Mouse (Mus musculus) intestine, embryonic 14.5 days (tissue): ENCODE results near the gene Gm35549. TPM values are rescaled to one million over a fixed set of nuclear protein-coding genes. Genes with fewer than 3 reads are reported as not detected.
"Not testable (repeated sequence)": the region's sequence is repeated elsewhere in the genome, so short reads cannot be mapped to it uniquely, and the experiment has no call there.

Experiments
- ATAC-seq: fragments of 200-750 bp; cut with Nextera tagmentation; replicated peaks from 2 replicates; pipeline ENCODE4 v1.8.0; 2017; ENCODE audit warnings: low read depth, moderate number of reproducible peaks, moderate TSS enrichment, moderate library complexity; ENCODE audit not compliant: low FRiP score, low TSS enrichment
- DNase-seq: peaks from one replicate; pipeline ENCODE4 v3.0.0-alpha.2; 2018; ENCODE audit warnings: low spot score
- H3K27ac ChIP-seq: fragments of 300-500 bp; sonication (generic); 2 replicates; pipeline ENCODE4 v1.5.1; 2014; ENCODE audit warnings: low read depth, mild to moderate bottlenecking, control low read depth
- H3K27me3 ChIP-seq: fragments of 300-500 bp; sonication (generic); replicated peaks from 2 replicates; pipeline ENCODE4 v1.6.1; 2014; ENCODE audit warnings: low read length, control low read depth; ENCODE audit not compliant: control insufficient read depth, insufficient read depth
- H3K36me3 ChIP-seq: fragments of 300-500 bp; sonication (generic); 2 replicates; pipeline ENCODE4 v1.6.1; 2014; ENCODE audit warnings: low read length, control low read depth; ENCODE audit not compliant: control insufficient read depth, insufficient read depth
- H3K4me1 ChIP-seq: fragments of 300-500 bp; sonication (generic); replicated peaks from 2 replicates; pipeline ENCODE4 v1.6.1; 2014; ENCODE audit warnings: low read length, control low read depth, mixed read lengths; ENCODE audit not compliant: control insufficient read depth, insufficient read depth
- H3K4me2 ChIP-seq: fragments of 300-500 bp; sonication (generic); 2 replicates; pipeline ENCODE4 v1.6.1; 2014; ENCODE audit warnings: low read length
- H3K4me3 ChIP-seq: fragments of 300-500 bp; sonication (generic); 2 replicates; pipeline ENCODE4 v1.5.1; 2014; ENCODE audit warnings: low read depth, low read length, control low read depth, mixed read lengths
- H3K9ac ChIP-seq: fragments of 300-500 bp; sonication (generic); 2 replicates; pipeline ENCODE4 v1.6.1; 2014; ENCODE audit warnings: mild to moderate bottlenecking, low read length
- H3K9me3 ChIP-seq: fragments of 300-500 bp; sonication (generic); 2 replicates; pipeline ENCODE4 v1.6.1; 2016; ENCODE audit warnings: low read length, control low read depth; ENCODE audit not compliant: control insufficient read depth
- WGBS: fragments of 180-500 bp; shearing (Covaris S2); extraction: QIAGEN DNeasy Blood & Tissue Kit; methylation state at CpG from one replicate; pipeline ENCODE4 v1.1.7; 2014; 5-methylcytosine and 5-hydroxymethylcytosine counted together
- polyA plus RNA-seq: library from polyadenylated mRNA; unstranded; fragments of >200 nt; fragmentation: Nextera tagmentation; extraction: Ambion mirVana; gene quantifications from 2 replicates; pipeline ENCODE4 v1.2.1, GENCODE M21; 2014

Gm35549 gene
- polyA plus RNA-seq, 1 experiment from 2014 or later: 0.32 TPM

DNA sequence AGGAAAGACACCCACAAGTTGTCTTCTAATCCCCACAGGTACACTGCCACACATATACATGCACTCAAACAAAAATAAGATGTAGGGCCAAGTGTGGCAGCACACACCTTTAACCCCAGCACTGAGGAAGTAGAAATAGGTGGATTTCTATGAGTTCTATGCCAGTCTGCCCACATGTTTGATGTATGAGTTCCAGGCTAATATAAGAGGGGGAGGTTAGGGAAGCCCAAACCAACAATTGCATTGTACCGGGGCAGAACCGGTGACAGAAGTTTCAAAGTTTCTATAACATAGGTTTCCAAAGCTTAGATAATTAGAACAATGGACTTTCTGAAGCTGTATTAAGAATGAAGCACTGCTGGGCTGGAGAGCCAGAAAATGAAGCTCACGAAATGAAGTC is 21.0 kb upstream of the Gm35549 start:
- Histone ChIP-seq H3K27me3 (no peaks in the 10 kb centered on the region), H3K27ac (no peak overlapping the region), H3K4me1 (peaks cover 13% of the 10 kb centered on the region), H3K36me3 (peaks cover 25% of the 10 kb centered on the region), H3K4me2 (peak overlapping the region; percentile 79), H3K9ac (peak overlapping the region; percentile 89), H3K4me3 (peak overlapping the region; percentile 88), H3K9me3 (peaks cover 20% of the 10 kb centered on the region; the same call in 1 of the 2 replicates)
- DNase-seq (peak; percentile 54), ATAC-seq (no peak)
- 57% methylated on average over 3 of the region's 3 CpGs for WGBS

DNA sequence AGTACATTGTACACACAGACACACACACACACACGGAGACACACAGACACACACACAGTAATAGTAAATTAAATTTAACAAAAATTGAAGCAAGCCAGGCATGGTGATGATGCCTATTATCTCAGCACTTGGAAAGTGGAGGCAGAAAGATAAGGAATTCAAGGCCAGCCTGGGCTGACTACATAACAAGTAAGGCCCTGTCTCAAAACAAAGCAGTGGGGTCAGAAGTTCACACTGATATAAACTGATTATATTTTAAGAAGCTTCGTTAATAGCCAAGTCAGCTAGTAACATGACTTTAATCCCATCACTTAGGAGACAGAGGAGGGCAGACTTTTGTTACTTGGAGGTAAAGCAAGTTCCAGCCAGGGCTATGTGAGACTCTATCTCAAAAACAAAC is 19.9 kb upstream of the Gm35549 start:
- Histone ChIP-seq H3K36me3 (peaks cover 37% of the 10 kb centered on the region), H3K4me2 (peak overlapping the region; percentile 79), H3K4me3 (no peak overlapping the region), H3K4me1 (peaks cover 13% of the 10 kb centered on the region), H3K27me3 (no peaks in the 10 kb centered on the region), H3K9ac (no peak overlapping the region), H3K27ac (no peak overlapping the region), H3K9me3 (peaks cover 29% of the 10 kb centered on the region; the same call in 1 of the 2 replicates)
- no peak for DNase-seq
- ATAC-seq: no peak
- 69% methylated on average over 2 of the region's 2 CpGs for WGBS

DNA sequence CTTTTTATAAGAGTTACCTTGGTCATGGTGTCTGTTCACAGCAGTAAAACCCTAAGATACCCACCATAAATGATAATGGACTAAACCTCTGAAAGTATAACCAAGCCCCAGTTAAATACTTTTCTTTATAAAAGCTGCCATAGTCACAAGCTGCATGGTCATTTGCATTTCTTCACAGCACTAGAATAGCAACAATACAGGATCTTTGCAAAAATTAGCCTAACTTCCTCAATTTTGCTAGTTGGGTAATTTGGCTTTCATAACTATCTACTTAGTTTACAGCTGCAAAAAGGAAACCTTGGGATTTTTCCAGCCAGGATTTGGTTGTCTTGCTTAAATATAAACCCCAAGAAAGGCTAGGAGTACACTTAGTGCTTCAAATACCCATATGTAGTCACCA is 16.9 kb upstream of the Gm35549 start:
- ATAC-seq (no peak), DNase-seq (no peak)
- Histone ChIP-seq H3K4me1 (peaks cover 13% of the 10 kb centered on the region), H3K9ac (no peak overlapping the region), H3K27ac (no peak overlapping the region), H3K9me3 (peaks cover 22% of the 10 kb centered on the region; the same call in 1 of the 2 replicates), H3K36me3 (peaks cover 64% of the 10 kb centered on the region), H3K4me2 (no peak overlapping the region), H3K27me3 (no peaks in the 10 kb centered on the region), H3K4me3 (no peak overlapping the region)

DNA sequence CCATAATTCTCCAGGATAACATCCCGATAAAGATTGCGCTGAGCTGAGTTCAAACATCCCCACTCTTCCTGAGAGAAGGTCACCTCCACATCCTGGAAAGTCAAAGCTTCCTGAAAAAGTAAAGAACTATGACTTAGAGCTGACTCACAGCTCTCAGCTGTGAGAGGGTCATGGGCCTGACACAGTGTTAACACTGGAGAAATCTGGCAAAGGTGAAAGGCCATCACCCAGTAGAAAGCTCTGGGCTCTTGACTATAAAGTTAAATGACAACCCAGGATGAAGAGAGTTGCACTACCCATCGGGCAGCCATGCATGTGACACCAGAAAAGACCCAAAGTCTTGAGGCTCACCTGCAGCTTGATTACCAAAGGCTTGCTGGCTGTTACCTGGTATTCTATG is 12.9 kb upstream of the Gm35549 start:
- 96% methylated on average over 3 of the region's 3 CpGs for WGBS
- Histone ChIP-seq H3K4me2 (no peak overlapping the region), H3K27me3 (no peaks in the 10 kb centered on the region), H3K27ac (no peak overlapping the region), H3K4me1 (no peaks in the 10 kb centered on the region), H3K9me3 (peaks cover 26% of the 10 kb centered on the region; the same call in 1 of the 2 replicates), H3K36me3 (peaks cover 96% of the 10 kb centered on the region), H3K9ac (no peak overlapping the region), H3K4me3 (no peak overlapping the region)
- DNase-seq: no peak
- ATAC-seq: no peak

DNA sequence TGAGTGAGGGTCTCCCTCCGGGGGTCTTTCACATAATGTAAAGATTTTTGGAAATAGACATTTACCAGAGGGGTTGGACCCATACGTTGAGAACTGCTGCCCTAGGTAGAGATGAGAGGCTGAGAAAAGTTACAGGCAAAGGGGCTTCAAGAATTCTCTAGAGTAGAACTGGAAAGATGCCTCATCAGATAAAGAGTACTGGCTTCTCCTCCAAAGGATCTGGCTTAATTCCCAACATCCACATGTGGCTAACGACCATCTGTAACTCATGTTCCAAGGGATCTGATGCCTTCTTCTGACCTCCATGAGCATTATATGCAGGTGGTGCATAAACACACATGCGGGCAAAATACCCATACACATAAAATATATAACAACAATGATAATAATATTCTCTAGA is 11.8 kb upstream of the Gm35549 start:
- no peaks in the 10 kb centered on the region for H3K4me1 ChIP-seq
- WGBS: 96% methylated on average over 4 of the region's 4 CpGs
- peaks cover 22% of the 10 kb centered on the region; the same call in 1 of the 2 replicates for H3K9me3 ChIP-seq
- H3K4me2 ChIP-seq: no peak overlapping the region
- no peak for DNase-seq
- no peak for ATAC-seq
- no peak overlapping the region for H3K4me3 ChIP-seq
- no peaks in the 10 kb centered on the region for H3K27me3 ChIP-seq
- H3K9ac ChIP-seq: no peak overlapping the region
- peaks cover 96% of the 10 kb centered on the region for H3K36me3 ChIP-seq
- no peak overlapping the region for H3K27ac ChIP-seq

DNA sequence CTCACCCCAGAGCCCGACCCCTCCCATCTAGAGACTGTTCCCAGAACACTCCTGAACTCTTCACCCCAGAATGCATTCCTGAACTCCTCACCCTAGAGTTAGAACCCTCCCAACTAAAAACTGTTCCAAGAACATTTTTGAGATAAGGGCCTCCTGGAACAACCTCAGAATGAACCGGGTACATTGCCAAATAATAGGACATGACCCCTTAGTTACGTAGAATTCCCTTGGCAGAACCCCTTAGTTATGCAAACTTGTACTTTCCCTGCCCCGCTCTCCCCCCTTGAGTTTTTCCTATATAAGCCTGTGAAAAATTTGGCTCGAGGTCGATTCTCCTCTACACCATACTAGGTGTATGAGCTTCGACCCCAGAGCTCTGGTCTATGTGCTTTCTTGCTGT is 11.3 kb upstream of the Gm35549 start:
- peaks cover 18% of the 10 kb centered on the region; the same call in 1 of the 2 replicates for H3K9me3 ChIP-seq
- not testable (repeated sequence) for H3K4me3 ChIP-seq, DNase-seq, ATAC-seq, H3K27ac ChIP-seq, H3K4me2 ChIP-seq, H3K4me1 ChIP-seq, H3K27me3 ChIP-seq, H3K9ac ChIP-seq
- peaks cover 94% of the 10 kb centered on the region for H3K36me3 ChIP-seq
- WGBS: 94% methylated on average over 2 of the region's 7 CpGs

DNA sequence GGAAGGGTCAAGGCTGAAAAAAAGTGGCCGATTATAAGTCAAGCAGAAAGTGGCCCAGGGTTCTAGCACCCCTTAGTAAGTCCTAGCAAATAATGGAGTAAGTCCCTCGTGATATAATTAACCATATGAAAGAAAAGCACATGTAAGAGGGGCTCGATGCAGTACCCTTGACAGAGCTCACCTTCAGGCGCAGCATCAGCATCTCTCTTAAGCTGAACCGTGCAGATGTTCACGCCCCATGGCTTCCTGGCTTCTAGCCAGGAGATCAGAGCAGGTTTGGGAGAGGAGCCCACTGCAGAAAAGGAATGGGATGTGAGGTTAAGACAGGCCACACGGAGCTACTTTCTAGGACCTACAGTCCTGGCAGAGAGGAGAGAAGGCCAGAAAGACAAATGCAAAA is 10.7 kb upstream of the Gm35549 start:
- H3K4me3 ChIP-seq: no peak overlapping the region
- DNase-seq (no peak), ATAC-seq (no peak)
- H3K4me2 ChIP-seq: no peak overlapping the region
- H3K36me3 ChIP-seq: peaks cover 94% of the 10 kb centered on the region
- no peaks in the 10 kb centered on the region for H3K27me3 ChIP-seq
- H3K9me3 ChIP-seq: peaks cover 14% of the 10 kb centered on the region; the same call in 1 of the 2 replicates
- WGBS: 95% methylated on average over 7 of the region's 7 CpGs
- no peak overlapping the region for H3K9ac ChIP-seq
- H3K4me1 ChIP-seq: no peaks in the 10 kb centered on the region
- no peak overlapping the region for H3K27ac ChIP-seq

DNA sequence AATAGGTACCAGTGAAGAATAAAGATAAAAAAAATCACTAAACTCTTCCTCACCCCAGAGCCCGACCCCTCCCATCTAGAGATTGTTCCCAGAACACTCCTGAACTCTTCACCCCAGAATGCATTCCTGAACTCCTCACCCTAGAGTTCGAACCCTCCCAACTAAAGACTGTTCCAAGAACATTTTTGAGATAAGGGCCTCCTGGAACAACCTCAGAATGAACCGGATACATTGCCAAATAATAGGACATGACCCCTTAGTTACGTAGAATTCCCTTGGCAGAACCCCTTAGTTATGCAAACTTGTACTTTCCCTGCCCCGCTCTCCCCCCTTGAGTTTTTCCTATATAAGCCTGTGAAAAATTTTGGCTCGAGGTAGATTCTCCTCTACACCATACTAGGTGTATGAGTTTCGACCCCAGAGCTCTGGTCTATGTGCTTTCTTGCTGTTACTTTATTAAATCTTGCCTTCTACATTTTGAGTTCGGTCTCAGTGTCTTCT is 4.0 kb upstream of the Gm35549 start:
- H3K9ac ChIP-seq, H3K9me3 ChIP-seq, H3K4me1 ChIP-seq, DNase-seq, ATAC-seq, H3K4me2 ChIP-seq, H3K4me3 ChIP-seq, H3K27me3 ChIP-seq, H3K27ac ChIP-seq: not testable (repeated sequence)
- H3K36me3 ChIP-seq: peaks cover 45% of the 10 kb centered on the region
- WGBS: 94% methylated on average over 7 of the region's 8 CpGs

DNA sequence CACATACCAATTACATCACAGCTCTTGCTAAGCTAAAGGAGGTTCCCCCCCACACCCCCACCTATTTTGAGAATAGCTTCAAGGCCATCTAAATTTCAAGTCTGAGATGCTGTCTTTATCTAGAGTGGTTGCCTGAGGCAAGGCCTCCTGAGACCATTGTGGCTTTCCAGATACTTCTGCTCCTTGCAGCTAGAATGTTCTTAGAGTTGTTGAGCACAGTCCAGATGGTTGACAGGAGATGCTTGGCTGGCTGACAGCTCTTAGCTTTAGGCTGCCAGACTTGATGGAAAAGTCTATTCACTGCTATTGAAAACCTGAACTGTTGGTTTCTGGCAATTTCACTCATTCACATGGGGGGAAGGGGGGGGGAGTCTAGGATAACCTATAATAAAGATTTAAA is 2.3 kb upstream of the Gm35549 start:
- H3K9me3 ChIP-seq: no peaks in the 10 kb centered on the region

More for the DNA sequence above, 2.3 kb upstream of the Gm35549 start:
- H3K4me2 ChIP-seq: no peak overlapping the region
- no peak overlapping the region for H3K27ac ChIP-seq
- H3K36me3 ChIP-seq: peaks cover 28% of the 10 kb centered on the region
- ATAC-seq (no peak), DNase-seq (no peak)
- no peak overlapping the region for H3K9ac ChIP-seq
- no peaks in the 10 kb centered on the region for H3K27me3 ChIP-seq
- H3K4me1 ChIP-seq: no peaks in the 10 kb centered on the region
- no peak overlapping the region for H3K4me3 ChIP-seq
